Mouse (Mus musculus): ENCODE results near the gene Mgll. TPM values are rescaled to one million over a fixed set of nuclear protein-coding genes. Genes with fewer than 3 reads are reported as not detected.

Gene Mgll
- polyA plus RNA-seq, 1 experiment from 2014 or later: 43.6 TPM

DNA sequence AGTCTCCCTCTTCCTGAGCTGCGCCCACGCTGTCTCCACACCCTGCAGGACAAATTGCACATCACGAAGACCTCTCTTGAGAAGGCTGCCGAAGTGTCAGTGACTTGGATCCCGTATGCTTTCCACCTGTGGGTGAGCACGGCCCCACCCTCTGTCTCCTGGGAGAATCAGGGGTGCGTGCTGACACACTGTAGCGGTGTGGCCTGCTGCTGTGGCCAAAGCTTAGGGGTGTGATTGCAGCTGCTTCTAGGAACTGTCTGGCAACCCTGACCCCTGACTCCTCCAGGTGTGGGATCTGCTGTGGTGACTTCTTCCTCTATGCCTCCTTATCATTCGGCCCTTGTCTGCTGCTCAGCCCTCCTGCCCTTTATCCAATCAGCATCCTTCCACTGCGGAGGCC is 89.6 kb downstream of the Mgll start:
- Histone ChIP-seq H3K4me1 (replicated peaks; ENCODE audit: insufficient read depth, low read length) (peaks cover 3% of the 10 kb centered on the region; the same call in 1 of the 2 replicates), H3K27me3 (ENCODE audit: insufficient read depth, low read length) (no peaks in the 10 kb centered on the region), H3K9ac (ENCODE audit: low read depth, low read length) (no peak overlapping the region), H3K27ac (no peak overlapping the region), H3K9me3 (replicated peaks; ENCODE audit: low read length) (no peaks in the 10 kb centered on the region), H3K4me2 (ENCODE audit: low read length) (no peak overlapping the region), H3K4me3 (replicated peaks; ENCODE audit: low read depth, low read length) (no peak overlapping the region), H3K36me3 (ENCODE audit: insufficient read depth, low read length) (no peaks in the 10 kb centered on the region)
- 70% methylated on average over 10 of the region's 10 CpGs for WGBS
- TF ChIP-seq CTCF (IDR thresholded peaks at IDR 0.05; ENCODE audit: low read depth): no peak
- DNase-seq (ENCODE audit: low spot score): no peak
- ATAC-seq (replicated peaks; ENCODE audit: low FRiP score, low read depth): no peak

DNA sequence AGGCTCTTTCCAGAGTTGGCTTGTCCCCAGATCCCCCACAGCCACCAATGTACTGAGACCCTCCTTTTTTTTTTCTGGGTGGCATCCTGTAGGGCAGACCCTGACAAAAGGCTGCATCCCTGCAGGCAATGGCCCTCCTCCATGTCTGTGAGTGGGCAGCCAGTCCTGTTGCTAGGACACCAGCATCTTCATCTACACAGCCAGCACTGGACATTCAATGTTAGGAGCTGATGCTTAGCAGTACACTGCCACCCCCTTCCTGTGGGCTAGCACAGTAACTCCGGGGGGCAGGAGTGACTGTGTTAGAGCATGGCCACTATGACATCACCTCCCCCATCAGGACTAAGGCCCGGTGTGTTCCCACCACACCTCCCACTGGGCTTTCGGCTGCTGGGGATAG is 90.8 kb downstream of the Mgll start:
- Histone ChIP-seq H3K27ac (no peak overlapping the region), H3K4me2 (ENCODE audit: low read length) (no peak overlapping the region), H3K36me3 (ENCODE audit: insufficient read depth, low read length) (no peaks in the 10 kb centered on the region), H3K27me3 (ENCODE audit: insufficient read depth, low read length) (no peaks in the 10 kb centered on the region), H3K4me3 (replicated peaks; ENCODE audit: low read depth, low read length) (no peak overlapping the region), H3K9me3 (replicated peaks; ENCODE audit: low read length) (no peaks in the 10 kb centered on the region), H3K4me1 (replicated peaks; ENCODE audit: insufficient read depth, low read length) (peaks cover 3% of the 10 kb centered on the region; the same call in 1 of the 2 replicates), H3K9ac (ENCODE audit: low read depth, low read length) (no peak overlapping the region)
- WGBS: 81% methylated on average over 3 of the region's 3 CpGs
- TF ChIP-seq CTCF (IDR thresholded peaks at IDR 0.05; ENCODE audit: low read depth): no peak
- no peak for DNase-seq (ENCODE audit: low spot score)
- ATAC-seq (replicated peaks; ENCODE audit: low FRiP score, low read depth): no peak

DNA sequence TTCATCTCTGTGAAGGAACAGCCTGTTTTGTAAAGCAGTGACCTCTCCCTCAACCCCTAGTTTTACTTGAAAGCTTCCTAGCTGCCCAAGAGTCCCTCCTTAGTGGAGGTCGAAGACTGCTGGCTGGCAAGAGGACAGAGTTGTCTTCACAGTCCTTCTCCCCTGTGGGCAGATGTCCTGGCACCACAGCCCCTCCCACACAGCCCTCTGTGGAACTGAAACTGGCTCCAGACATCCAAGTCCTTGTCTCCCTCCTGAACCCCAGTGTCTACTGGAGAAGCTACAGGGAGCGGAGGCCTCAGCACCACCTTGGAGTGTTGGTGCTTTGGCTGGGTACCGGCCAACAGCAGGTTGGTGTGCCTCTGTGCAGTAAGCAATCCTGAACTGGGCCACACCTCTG is 91.3 kb downstream of the Mgll start:
- H3K9ac ChIP-seq (ENCODE audit: low read depth, low read length): no peak overlapping the region
- H3K4me3 ChIP-seq (replicated peaks; ENCODE audit: low read depth, low read length): no peak overlapping the region
- H3K4me1 ChIP-seq (replicated peaks; ENCODE audit: insufficient read depth, low read length): peaks cover 3% of the 10 kb centered on the region; the same call in 1 of the 2 replicates
- no peaks in the 10 kb centered on the region for H3K36me3 ChIP-seq (ENCODE audit: insufficient read depth, low read length)
- no peaks in the 10 kb centered on the region for H3K9me3 ChIP-seq (replicated peaks; ENCODE audit: low read length)
- WGBS: 86% methylated on average over 3 of the region's 3 CpGs
- ATAC-seq (replicated peaks; ENCODE audit: low FRiP score, low read depth) (no peak), DNase-seq (ENCODE audit: low spot score) (no peak)
- no peak overlapping the region for H3K27ac ChIP-seq
- no peaks in the 10 kb centered on the region for H3K27me3 ChIP-seq (ENCODE audit: insufficient read depth, low read length)
- TF ChIP-seq CTCF (IDR thresholded peaks at IDR 0.05; ENCODE audit: low read depth): no peak
- no peak overlapping the region for H3K4me2 ChIP-seq (ENCODE audit: low read length)

DNA sequence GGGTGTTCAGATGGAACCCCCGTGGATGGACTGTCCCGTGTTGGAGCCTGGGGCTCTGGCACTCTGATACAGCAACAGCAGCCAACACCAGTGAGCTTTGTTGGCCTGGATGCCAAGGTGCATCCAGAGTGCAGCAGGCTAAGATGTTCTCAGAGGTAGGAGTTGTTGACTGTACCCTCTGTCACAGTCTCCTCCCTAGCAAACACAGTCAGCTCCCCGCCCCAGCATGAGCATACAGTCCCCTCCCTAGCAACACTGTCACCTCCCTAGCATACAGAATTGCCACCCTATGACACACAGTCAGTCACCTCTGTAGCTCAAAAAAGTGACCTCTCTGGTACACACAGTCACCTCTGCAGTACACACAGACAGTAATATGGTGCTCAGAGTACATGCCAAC is 92.7 kb downstream of the Mgll start:
- Histone ChIP-seq H3K27ac (no peak overlapping the region), H3K27me3 (ENCODE audit: insufficient read depth, low read length) (no peaks in the 10 kb centered on the region), H3K4me3 (replicated peaks; ENCODE audit: low read depth, low read length) (no peak overlapping the region), H3K4me1 (replicated peaks; ENCODE audit: insufficient read depth, low read length) (no peaks in the 10 kb centered on the region; the same call in 1 of the 2 replicates), H3K9ac (ENCODE audit: low read depth, low read length) (0 out of 2 replicates have a peak overlapping the region, but pooled peaks have one; percentile 13), H3K9me3 (replicated peaks; ENCODE audit: low read length) (no peaks in the 10 kb centered on the region), H3K4me2 (ENCODE audit: low read length) (no peak overlapping the region), H3K36me3 (ENCODE audit: insufficient read depth, low read length) (no peaks in the 10 kb centered on the region)
- no peak for TF ChIP-seq CTCF (IDR thresholded peaks at IDR 0.05; ENCODE audit: low read depth)
- DNase-seq (ENCODE audit: low spot score) (no peak), ATAC-seq (replicated peaks; ENCODE audit: low FRiP score, low read depth) (no peak)
- 73% methylated on average over 3 of the region's 3 CpGs for WGBS

DNA sequence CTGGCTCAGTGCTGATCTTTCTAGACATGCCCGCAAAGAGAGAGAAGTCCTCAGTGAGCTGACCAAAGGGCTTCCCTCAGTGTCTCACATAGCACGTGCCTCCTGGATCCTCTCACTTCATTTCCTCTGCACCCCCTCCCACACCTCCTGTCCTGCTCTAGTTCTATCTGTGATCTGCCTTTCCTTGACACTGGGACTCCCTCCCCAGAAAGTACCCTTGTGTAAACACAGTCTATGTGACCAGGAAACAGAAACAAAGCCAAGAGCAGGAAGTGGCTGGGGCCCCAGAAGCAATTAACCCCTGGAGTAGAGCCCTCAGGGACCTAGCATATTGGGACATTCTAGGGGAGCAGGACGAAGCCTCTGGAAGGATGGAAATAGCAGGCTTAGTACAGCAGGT is 96.6 kb downstream of the Mgll start:
- no peaks in the 10 kb centered on the region for H3K9me3 ChIP-seq (replicated peaks; ENCODE audit: low read length)
- H3K27ac ChIP-seq: no peak overlapping the region
- ATAC-seq (replicated peaks; ENCODE audit: low FRiP score, low read depth): no peak
- H3K9ac ChIP-seq (ENCODE audit: low read depth, low read length): no peak overlapping the region
- no peak for TF ChIP-seq CTCF (IDR thresholded peaks at IDR 0.05; ENCODE audit: low read depth)
- H3K4me3 ChIP-seq (replicated peaks; ENCODE audit: low read depth, low read length): no peak overlapping the region
- H3K4me1 ChIP-seq (replicated peaks; ENCODE audit: insufficient read depth, low read length): no peaks in the 10 kb centered on the region
- no peak for DNase-seq (ENCODE audit: low spot score)
- 14% methylated on average over 3 of the region's 3 CpGs for WGBS
- no peaks in the 10 kb centered on the region for H3K27me3 ChIP-seq (ENCODE audit: insufficient read depth, low read length)
- H3K36me3 ChIP-seq (ENCODE audit: insufficient read depth, low read length): no peaks in the 10 kb centered on the region
- H3K4me2 ChIP-seq (ENCODE audit: low read length): no peak overlapping the region

DNA sequence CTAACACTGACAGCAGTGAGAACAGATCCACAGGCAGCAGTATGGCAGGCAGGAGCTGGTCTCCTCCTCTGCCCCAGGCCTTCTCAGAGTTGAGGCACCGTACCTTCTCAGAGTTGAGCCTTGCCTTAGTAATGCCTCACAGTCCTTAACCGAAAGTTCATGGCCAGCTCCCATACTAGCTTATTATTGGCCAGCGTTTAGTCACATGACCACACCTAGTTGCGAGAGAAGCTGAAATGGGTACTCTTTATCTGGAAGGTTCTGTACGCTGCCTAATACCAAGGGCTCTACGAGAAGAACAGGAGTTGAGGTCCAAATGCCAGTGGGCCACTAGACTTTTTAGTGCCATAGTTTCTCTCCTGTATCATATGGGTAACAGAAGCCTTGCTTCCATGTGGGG is 97.1 kb downstream of the Mgll start:
- Histone ChIP-seq H3K4me3 (replicated peaks; ENCODE audit: low read depth, low read length) (no peak overlapping the region), H3K9me3 (replicated peaks; ENCODE audit: low read length) (no peaks in the 10 kb centered on the region), H3K36me3 (ENCODE audit: insufficient read depth, low read length) (no peaks in the 10 kb centered on the region), H3K27me3 (ENCODE audit: insufficient read depth, low read length) (no peaks in the 10 kb centered on the region), H3K9ac (ENCODE audit: low read depth, low read length) (no peak overlapping the region), H3K4me1 (replicated peaks; ENCODE audit: insufficient read depth, low read length) (no peaks in the 10 kb centered on the region), H3K27ac (no peak overlapping the region), H3K4me2 (ENCODE audit: low read length) (no peak overlapping the region)
- TF ChIP-seq CTCF (IDR thresholded peaks at IDR 0.05; ENCODE audit: low read depth): no peak
- WGBS: 94% methylated on average over 6 of the region's 6 CpGs
- ATAC-seq (replicated peaks; ENCODE audit: low FRiP score, low read depth) (no peak), DNase-seq (ENCODE audit: low spot score) (no peak)

DNA sequence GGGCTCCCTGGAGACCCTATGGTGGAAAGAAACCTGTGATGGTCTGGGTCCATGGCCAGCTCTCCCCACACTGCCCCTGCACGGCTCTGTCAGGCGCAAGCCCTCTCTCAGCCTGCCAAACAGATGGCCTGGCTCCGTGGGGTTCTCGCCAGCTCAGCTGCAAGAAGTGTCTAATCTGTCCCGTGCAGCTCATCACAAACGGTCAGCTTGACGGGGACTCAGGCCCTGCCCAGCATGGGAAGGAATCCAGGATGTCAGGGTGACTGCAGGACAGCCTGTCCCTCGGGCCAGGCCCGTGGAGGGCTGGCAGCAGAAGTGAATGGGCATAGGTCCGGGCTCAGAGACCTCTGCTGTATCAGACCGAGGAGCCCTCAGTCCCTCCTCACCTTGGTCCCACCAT is 97.7 kb downstream of the Mgll start:
- WGBS: 68% methylated on average over 11 of the region's 11 CpGs
- Histone ChIP-seq H3K36me3 (ENCODE audit: insufficient read depth, low read length) (no peaks in the 10 kb centered on the region), H3K27me3 (ENCODE audit: insufficient read depth, low read length) (no peaks in the 10 kb centered on the region), H3K9me3 (replicated peaks; ENCODE audit: low read length) (no peaks in the 10 kb centered on the region), H3K27ac (no peak overlapping the region), H3K4me2 (ENCODE audit: low read length) (no peak overlapping the region), H3K4me3 (replicated peaks; ENCODE audit: low read depth, low read length) (no peak overlapping the region), H3K4me1 (replicated peaks; ENCODE audit: insufficient read depth, low read length) (no peaks in the 10 kb centered on the region), H3K9ac (ENCODE audit: low read depth, low read length) (no peak overlapping the region)
- TF ChIP-seq CTCF (IDR thresholded peaks at IDR 0.05; ENCODE audit: low read depth): no peak
- no peak for ATAC-seq (replicated peaks; ENCODE audit: low FRiP score, low read depth)
- DNase-seq (ENCODE audit: low spot score): no peak
